Mouse (Mus musculus) megakaryocyte, embryonic 14.5 days (primary cell): ENCODE results near the gene Dnaaf2.

Source experiments
- FLI1 ChIP-seq: IDR thresholded peaks from 2 replicates; pipeline ENCODE4 v1.6.1; 2012; ENCODE audit warnings: low read length, inconsistent platforms, mixed read lengths
- GATA1 ChIP-seq: IDR thresholded peaks from 3 replicates; pipeline ENCODE4 v1.6.1; 2012; ENCODE audit warnings: mixed read lengths, low read length, inconsistent platforms, borderline replicate concordance

- TF ChIP-seq GATA1 (no peak), FLI1 (no peak)
Measured at GRCm38 (mm10) chr12:69191396-69191795, 6.8 kb downstream of the Dnaaf2 start.
